Mouse (Mus musculus) CD4-positive, CD25-positive, alpha-beta regulatory T cell, adult 4 months (primary cell): Measurements from ENCODE around the gene Calu. TPM values are rescaled to one million over a fixed set of nuclear protein-coding genes. Genes with fewer than 3 reads are reported as not detected.

Experiments used
- polyA plus RNA-seq, 2 experiments: library from polyadenylated mRNA; unstranded; fragments of 100-300 nt; shearing (Covaris generic); gene quantifications; one replicate each; pipeline ENCODE4 v1.2.1; 2017

Gene Calu
- polyA plus RNA-seq, 2 experiments from 2014 or later: 57.9 to 68.6 TPM

Other genes with a start within 250 kb of the Calu start
- 10 to 100 TPM; 60.2 to 62.8 TPM for gene Rbm28, start 183.1 kb upstream of the Calu start, polyA plus RNA-seq
- gene Prrt4, start 168.5 kb upstream of the Calu start, polyA plus RNA-seq: under 1 TPM; 0.16 to 0.28 TPM
- 10 to 100 TPM; 18.5 to 22.7 TPM for gene Impdh1, start 131.7 kb upstream of the Calu start, polyA plus RNA-seq
- gene Hilpda, start 75.6 kb upstream of the Calu start, polyA plus RNA-seq: 10 to 100 TPM; 32.4 to 37.1 TPM
- gene Fam71f2, start 68.5 kb upstream of the Calu start, polyA plus RNA-seq: under 1 TPM in 1 of 2 experiments, not detected in 1; 0.44 TPM
- gene Fam71f1, start 28.9 kb upstream of the Calu start, polyA plus RNA-seq: not detected
- under 1 TPM; 0.38 to 0.62 TPM for gene Opn1sw, start 40.4 kb downstream of the Calu start, polyA plus RNA-seq
- gene Ccdc136, start 48.2 kb downstream of the Calu start, polyA plus RNA-seq: under 1 TPM in 1 of 2 experiments, not detected in 1; 0.51 TPM
- not detected for gene Flnc, start 85.2 kb downstream of the Calu start, polyA plus RNA-seq
- 100 to 1,000 TPM; 325 to 332 TPM for gene Atp6v1f, start 119.6 kb downstream of the Calu start, polyA plus RNA-seq
- gene Atp6v1fnb, start 123.4 kb downstream of the Calu start, polyA plus RNA-seq: not detected
- under 1 TPM in 1 of 2 experiments, not detected in 1; 0.38 TPM for gene Kcp, start 159.9 kb downstream of the Calu start, polyA plus RNA-seq
- gene Irf5, start 178.6 kb downstream of the Calu start, polyA plus RNA-seq: 10 to 100 TPM; 24.8 to 32.7 TPM